Mouse (Mus musculus): ENCODE results near the gene Etv5.
"Not testable (repeated sequence)": the region's sequence is repeated elsewhere in the genome, so short reads cannot be mapped to it uniquely, and the experiment has no call there.

Etv5 gene

DNA sequence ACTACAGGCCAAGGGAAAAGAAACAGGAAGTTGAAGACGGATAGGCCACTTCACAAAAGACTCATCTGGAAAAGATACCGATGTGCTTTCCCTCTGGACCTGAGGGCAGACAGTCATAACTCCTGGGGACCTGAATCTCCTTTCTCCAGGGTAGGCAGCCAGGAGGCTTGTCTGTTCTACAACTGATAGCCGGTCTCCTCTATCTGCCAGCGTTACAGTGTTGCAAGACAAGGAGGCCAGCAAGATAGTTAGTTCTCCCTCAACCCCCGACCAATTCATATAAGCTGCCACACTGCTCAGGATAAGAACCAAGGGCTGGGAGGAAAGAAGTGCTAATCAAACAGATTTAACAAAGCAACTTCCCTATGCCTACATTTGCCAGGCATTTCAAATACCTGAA is 29.5 kb downstream of the Etv5 start:
- POLR2A ChIA-PET = interaction anchor here (0.5 to 22.3 kb wide), 18 partner anchors 10 to 698 kb away, joined by 3 to 941 read pairs (median 22); partner anchors contain the start of gene Etv5 (in 3 of the 4)
- CTCF ChIA-PET = interaction anchor here in 1 of 4 experiments (0.7 kb wide), 1 partner anchor 16 kb away, joined by 5 read pairs; no protein-coding TSS in a partner anchor

DNA sequence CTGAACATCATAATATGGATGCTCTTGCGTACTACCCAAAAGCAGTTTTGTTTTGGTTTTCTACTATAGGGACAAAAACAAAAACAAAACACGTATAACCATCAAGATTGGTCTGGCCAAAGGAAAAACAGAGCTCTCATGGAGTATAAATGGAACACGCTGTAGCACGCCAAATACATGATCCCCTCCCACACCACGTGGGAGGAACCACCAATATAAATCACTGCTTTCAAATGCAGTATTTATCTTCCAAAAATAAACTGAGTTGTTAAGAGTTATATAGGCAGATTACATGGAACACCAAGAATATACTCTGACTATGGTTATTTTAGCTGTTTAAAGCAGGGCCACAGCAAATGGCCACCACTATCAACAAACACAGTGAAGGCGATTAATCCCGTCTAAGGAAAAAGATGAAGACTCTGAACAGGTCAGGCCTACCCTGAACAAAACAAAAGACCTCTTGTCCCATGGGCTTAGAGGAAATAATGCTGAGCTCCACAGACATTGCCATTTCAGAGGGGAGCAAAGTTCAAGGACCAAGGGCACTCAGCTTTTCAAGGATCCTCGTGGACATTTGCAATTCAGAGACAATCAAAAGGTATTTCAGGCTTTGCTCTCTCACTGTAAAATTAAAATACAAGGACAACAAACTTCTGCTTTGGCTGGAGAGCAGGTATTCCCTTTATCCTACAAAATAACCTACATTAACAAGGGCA is 30.7 kb downstream of the Etv5 start:
- ChIA-PET POLR2A (interaction anchor here (0.6 to 22.3 kb wide), 71 partner anchors 9 to 1910 kb away, joined by 3 to 941 read pairs (median 4); partner anchors contain the start of genes Etv5 (in 3 of the 4), Eif2b5 (in 1 of the 4), Ephb3 (in 1 of the 4) and Rfc4 (in 1 of the 4)), CTCF (no interaction called here)

DNA sequence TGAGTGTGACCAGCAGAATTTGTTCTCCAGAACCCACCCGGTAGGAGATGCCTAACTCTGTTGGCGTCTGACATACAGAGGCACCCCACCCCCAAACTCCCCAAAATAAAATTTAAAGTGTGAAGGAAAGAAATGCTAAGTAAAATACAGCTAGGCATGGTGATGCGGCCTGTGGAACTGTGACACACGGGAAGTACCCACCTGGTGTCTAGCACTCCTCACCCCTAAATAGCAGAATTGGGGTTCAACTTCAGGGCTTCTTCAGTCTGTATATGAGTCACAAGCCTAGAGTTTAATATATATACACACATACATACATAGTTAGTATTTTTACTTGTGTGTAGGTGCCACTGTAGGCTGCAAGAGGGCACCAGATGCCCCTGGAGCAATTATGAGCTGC is 32.8 kb downstream of the Etv5 start:
- ChIA-PET POLR2A (interaction anchor here (0.6 to 22.3 kb wide), 45 partner anchors 8 to 702 kb away, joined by 3 to 941 read pairs (median 4); partner anchors contain the start of gene Etv5 (in 3 of the 4)), CTCF (interaction anchor here in 1 of 4 experiments (0.7 kb wide), 1 partner anchor 55 kb away, joined by 4 read pairs; no protein-coding TSS in a partner anchor)

DNA sequence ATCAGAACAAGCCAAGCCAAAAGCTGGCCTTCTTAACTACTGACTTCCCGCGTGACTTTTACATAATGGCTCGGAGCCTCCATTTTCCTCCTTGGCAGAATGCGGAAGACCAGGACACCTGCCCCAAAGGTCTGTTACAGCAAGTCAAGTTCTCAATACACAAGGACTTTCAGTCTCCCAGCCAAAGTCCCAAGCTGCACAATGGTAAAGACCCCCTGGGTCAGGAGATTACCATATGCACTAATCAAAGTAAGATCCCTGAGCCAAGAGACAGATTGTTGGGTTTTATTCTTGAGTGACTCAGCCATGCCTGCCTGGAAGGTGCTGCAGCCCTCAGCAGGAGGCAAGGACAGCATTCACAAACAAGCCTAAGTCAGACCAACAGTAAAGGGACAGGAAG is 33.5 kb downstream of the Etv5 start:
- POLR2A ChIA-PET = interaction anchor here (0.6 to 22.3 kb wide), 56 partner anchors 7 to 703 kb away, joined by 3 to 941 read pairs (median 4); partner anchors contain the start of genes Etv5 (in 3 of the 4) and Tra2b (in 2 of the 4)
- CTCF ChIA-PET = no interaction called here

DNA sequence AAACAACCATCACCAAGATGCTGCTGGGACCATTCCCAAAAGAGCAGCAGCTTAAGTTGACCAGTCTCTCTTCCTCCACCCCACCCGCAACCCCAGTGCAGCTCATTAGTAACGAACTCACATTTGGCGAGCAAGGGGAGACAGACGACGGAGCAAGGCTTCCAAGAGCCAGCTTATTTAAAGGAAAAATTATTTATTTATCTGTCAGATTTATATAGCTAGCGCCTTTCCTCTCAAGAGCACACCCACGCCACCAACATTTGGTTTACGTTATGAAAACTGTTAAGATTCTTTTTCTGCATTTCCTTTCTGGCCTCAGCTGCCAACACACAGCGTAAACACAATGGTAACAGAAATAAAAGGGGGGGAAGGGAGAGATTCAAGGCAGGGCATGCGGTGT is 34.0 kb downstream of the Etv5 start:
- POLR2A ChIA-PET = interaction anchor here (0.6 to 22.3 kb wide), 46 partner anchors 6 to 696 kb away, joined by 3 to 941 read pairs (median 6); partner anchors contain the start of genes Etv5 (in 3 of the 4) and Tra2b (in 2 of the 4)
- CTCF ChIA-PET = interaction anchor here in 1 of 4 experiments (0.5 kb wide), 1 partner anchor 144 kb away, joined by 3 read pairs; no protein-coding TSS in a partner anchor

DNA sequence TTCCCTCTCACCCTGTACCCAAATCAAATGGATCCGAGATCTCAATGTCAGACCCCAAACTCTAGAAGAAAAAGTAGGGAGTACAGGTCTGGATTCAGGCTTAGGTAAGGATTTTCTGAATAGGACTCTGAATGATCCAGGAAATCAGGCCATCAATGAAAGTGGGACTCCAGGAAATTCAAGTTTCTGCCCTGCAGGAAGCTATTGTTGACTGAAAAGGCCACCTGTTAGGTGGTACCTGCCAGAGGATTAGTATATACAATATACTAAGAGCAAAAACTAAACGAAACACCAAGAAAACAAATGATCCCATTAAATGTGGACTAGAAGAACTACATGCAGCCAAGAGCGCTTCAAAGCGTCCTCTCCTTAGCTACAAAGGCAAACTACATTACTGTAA is 35.8 kb downstream of the Etv5 start:
- ChIA-PET POLR2A (interaction anchor here (0.6 to 22.3 kb wide), 39 partner anchors 8 to 704 kb away, joined by 3 to 941 read pairs (median 7); partner anchors contain the start of genes Etv5 (in 3 of the 4), Eif4a2 (in 1 of the 4) and Tra2b (in 1 of the 4)), CTCF (interaction anchor here in 1 of 4 experiments (0.6 to 1.3 kb wide), 2 partner anchors 35 to 145 kb away, joined by 3 read pairs; no protein-coding TSS in a partner anchor)

DNA sequence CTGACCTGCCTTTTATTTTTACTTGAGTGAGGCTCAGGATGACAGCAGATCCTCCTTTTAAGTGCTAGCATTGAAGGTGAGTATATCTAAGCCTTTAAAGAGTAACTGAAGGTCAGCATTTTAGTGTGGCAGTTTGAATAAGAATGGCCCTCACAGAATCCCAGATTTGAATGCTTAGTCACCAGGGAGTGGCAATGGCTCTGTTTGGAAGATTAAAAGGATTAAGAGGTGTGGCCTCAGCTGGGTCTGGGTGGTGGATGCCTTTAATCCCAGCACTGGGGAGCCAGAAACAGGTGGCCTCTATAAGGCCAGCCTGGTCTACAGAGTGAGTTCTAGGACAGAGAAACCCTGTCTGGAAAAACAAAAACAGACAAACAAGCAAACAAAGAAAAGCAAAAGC is 36.9 kb downstream of the Etv5 start:
- ChIA-PET CTCF (interaction anchor here in 2 of 4 experiments (0.6 to 0.8 kb wide), 4 partner anchors 10 to 701 kb away, joined by 3 to 21 read pairs (median 7); no protein-coding TSS in a partner anchor), POLR2A (interaction anchor here (0.6 to 22.3 kb wide), 40 partner anchors 9 to 1204 kb away, joined by 3 to 941 read pairs (median 8); partner anchors contain the start of genes Etv5 (in 3 of the 4) and Eif4a2 (in 2 of the 4))

DNA sequence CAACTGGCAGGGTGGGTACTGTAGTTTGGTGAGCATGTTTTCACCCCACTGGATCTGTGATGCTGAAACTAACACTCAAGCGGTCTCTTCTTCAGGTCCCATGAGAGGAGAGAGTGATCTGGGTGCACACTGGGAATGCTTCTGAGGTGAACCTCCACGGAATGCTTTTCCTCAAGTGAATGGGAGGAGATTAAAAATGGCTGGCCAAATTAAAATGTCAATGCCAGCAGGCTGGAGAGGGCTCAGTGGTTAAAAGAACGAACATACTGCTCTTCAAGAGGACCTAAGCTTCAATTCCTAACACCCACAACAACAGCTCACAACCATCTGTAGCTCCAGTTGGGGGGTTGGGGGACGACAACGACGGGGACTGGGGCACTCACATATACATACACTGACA is 39.3 kb downstream of the Etv5 start:
- ChIA-PET POLR2A (interaction anchor here (0.5 to 16.6 kb wide), 61 partner anchors 9 to 707 kb away, joined by 3 to 533 read pairs (median 5); partner anchors contain the start of genes Etv5 (in 4 of the 4) and Eif4a2 (in 1 of the 4)), CTCF (interaction anchor here in 2 of 4 experiments (0.9 to 1.2 kb wide), 3 partner anchors 12 to 40 kb away, joined by 3 to 9 read pairs (median 4); partner anchors contain the start of gene Etv5 (in 1 of the 2))

DNA sequence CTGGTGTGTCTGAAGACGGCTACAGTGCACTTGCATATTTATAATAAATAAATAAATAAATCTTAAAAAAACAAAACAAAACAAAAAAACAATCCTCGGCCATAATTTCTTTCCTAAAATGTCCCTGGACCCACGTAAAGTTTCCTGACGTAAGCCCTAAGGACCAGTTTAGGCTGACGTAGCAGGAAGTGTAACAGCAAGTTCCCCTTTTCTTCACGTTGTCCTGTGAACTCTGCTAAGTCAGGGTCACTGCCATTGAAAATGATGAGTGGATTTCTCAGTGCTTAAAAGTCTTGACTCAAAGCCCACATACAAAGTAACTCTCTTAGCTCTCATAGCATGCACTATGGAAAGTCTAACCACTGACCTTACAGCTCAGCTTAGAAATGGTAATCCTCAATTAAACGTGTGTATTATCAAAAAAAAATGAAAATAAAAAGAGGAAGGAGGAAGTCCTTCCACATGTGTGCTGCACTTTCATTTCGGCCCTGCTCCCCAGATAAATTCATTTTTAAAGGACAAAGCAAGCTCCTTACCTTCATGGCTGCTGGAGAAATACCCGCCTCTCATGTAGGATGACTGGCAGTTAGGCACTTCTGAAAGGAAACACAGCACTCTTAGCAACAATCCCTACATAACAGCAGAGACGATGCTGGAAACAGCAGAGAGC is 40.6 kb downstream of the Etv5 start:
- ChIA-PET POLR2A (interaction anchor here (0.6 to 16.6 kb wide), 44 partner anchors 9 to 709 kb away, joined by 3 to 533 read pairs (median 6); partner anchors contain the start of genes Etv5 (in 4 of the 4) and Eif4a2 (in 1 of the 4)), CTCF (interaction anchor here in 1 of 4 experiments (0.9 kb wide), 1 partner anchor 14 kb away, joined by 4 read pairs; no protein-coding TSS in a partner anchor)

DNA sequence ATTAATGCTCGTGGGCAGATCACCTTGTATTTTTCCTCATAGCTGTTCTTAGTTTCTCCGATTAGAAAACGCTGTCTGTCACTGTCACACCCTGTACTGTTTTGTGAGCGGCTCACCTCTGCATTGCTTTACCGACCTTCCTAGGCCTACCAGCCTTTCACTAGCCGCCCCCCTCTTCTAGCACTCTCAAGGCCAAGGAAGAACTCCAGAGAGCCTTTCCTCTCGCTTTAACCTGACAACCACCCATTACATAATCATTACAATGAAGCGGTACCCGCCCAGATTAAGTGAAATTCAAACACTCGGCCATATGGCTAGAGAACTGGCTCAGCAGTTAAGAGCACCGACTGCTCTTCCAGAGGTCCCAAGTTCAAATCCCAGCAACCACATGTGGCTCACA is 41.2 kb downstream of the Etv5 start:
- POLR2A ChIA-PET = interaction anchor here (0.5 to 16.6 kb wide), 20 partner anchors 9 to 150 kb away, joined by 3 to 533 read pairs (median 12); partner anchors contain the start of gene Etv5 (in 3 of the 4)
- CTCF ChIA-PET = no interaction called here

DNA sequence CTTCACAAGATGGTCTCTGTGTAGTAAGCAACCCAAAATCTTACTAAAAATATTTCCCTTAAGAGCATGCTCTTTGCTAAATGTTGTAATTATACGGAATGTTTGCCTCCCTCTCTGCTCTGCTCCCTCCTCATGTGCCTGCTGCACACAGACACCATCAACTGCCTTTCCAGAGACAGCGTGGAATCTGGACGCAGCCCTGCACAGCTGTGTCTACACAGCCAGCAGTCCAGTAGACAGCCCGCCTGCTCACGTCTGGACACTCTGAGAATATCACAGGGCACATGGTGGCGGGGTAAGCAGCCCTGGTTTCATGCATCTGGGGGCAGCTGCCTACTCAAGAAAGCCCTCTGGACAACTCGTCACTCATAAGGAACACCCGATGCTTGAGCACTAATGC is 43.1 kb downstream of the Etv5 start:
- CTCF ChIA-PET = interaction anchor here in 2 of 4 experiments (0.6 kb wide), 2 partner anchors 411 to 578 kb away, joined by 3 to 4 read pairs; no protein-coding TSS in a partner anchor
- POLR2A ChIA-PET = interaction anchor here in 3 of 4 experiments (0.6 to 16.6 kb wide), 21 partner anchors 10 to 1727 kb away, joined by 3 to 533 read pairs (median 5); partner anchors contain the start of gene Etv5 (in 1 of the 3)

DNA sequence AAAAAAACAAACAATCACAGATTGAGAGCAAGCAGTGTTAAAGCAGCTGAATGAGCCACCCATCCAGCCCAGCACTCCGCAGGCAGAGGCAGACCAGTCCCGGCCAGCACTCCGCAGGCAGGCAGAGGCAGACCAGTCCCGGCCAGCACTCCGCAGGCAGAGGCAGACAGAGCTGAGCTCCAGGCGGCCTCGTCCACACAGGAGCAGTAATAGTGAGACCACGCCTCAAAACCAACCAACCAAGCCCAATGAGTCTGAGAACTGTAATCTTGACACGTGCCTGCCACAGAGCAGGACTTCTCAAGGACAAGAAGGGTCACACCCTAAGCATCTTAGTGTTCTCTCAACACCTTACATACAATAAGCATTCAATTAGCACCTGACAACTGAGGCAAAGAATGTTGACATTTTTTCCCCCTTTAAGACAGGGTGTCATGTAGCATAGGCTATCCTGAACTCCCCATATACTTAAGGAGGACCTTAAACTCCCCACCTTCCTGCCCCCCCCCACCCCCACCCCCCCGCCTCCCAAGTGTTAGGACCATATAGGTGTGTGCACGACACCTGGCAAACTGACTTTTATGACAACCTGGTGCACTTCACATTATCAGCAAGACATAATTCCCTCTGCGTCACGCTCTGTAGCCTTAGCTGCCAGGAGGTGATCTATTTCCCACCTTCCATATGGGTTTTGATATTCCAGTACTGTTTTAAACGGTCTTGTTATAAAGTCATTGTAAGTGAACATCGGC is 44.2 kb downstream of the Etv5 start:
- ChIA-PET CTCF (interaction anchor here (0.6 to 1.1 kb wide), 4 partner anchors 17 to 157 kb away, joined by 3 to 4 read pairs (median 4); no protein-coding TSS in a partner anchor), POLR2A (interaction anchor here in 3 of 4 experiments (0.7 to 16.6 kb wide), 40 partner anchors 9 to 169 kb away, joined by 3 to 533 read pairs (median 4); partner anchors contain the start of genes Etv5 (in 3 of the 3) and Tra2b (in 1 of the 3))

DNA sequence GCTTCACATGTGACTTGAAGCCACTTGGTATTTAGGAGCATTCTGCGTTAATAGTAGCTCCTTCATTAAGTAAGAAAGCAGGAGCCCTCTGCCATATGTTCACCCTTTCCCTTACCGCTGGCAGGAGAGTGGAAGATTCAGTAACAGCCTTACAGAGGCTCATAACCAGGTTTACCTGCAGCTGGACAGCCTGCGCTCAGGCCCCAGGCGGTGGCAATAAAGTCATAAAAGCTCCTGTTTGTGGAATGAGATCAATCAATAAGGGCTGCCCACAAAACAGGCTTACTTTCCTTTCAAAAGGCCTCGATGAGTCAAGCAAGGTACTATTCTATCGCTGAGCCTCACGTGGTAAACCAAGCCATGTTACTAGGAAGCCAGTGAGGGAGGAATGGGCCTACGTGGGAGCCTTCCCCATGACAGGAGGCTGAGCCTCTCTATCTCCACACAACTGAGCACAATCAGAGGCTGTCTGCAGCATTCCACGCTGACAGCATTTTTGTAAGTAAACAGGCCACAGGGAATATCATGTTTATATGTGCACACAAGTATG is 49.1 kb downstream of the Etv5 start:
- POLR2A ChIA-PET = interaction anchor here (0.6 to 16.6 kb wide), 26 partner anchors 9 to 218 kb away, joined by 3 to 533 read pairs (median 9); partner anchors contain the start of gene Etv5 (in 2 of the 4)
- CTCF ChIA-PET = interaction anchor here in 1 of 4 experiments (1.1 kb wide), 1 partner anchor 79 kb away, joined by 3 read pairs; no protein-coding TSS in a partner anchor

DNA sequence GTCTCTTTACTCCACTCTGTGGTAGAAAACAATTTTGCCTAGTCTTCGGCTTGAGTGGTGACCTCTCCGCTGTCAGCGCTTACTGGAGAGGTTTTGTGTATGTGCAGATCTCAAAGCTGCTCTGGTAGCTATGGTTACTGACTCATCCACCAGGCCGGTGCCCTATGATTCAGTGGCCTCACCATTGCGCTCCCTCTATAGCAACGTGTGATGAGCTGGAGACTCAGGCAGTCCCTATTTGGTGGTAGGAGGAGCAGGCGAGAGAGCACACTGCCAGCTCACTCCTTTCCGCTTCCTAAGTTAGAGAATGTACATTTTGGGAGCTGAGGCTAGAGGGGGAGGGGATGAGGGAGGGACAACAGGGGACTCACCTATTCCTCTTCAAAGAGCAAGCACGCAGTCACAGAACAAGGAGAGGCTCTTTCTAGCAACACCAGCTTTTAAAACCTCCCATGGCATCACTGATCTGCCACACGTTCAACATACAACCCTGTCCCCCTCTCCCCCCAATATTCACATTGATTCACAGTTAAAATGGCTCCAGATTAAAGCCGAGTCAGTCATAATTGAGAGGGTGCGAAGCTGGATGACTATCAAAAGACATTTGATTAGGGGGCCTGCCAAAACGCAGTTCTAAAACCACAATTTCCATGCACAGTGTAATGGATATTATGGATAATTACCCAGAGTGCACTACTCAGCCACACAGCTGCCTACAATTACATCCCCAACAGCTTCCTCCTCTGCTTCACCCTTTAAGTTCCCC is 50.2 kb downstream of the Etv5 start:
- ChIA-PET CTCF (interaction anchor here in 2 of 4 experiments (0.6 to 1.1 kb wide), 3 partner anchors 15 to 157 kb away, joined by 3 to 10 read pairs (median 3); no protein-coding TSS in a partner anchor), POLR2A (interaction anchor here (0.5 to 16.6 kb wide), 47 partner anchors 8 to 1003 kb away, joined by 3 to 533 read pairs (median 5); partner anchors contain the start of gene Etv5 (in 3 of the 4))

DNA sequence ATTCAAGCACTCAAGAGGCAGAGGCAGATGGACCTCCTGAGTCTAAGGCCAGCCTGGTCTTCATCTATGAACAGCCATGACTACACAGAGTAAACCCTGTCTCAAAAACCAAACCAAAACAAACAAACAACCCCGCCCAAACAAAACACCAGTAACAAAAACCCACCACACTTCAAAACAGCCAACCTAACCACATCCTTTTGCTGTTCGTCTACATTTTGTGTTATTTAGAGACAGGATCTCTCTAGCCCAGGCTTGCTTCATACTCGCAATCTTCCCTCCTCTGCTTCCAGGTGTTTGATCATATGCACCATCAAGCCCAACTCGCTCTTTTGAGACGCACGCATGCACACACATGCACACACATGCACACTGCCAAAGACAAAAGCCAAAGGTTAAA is 51.8 kb downstream of the Etv5 start:
- POLR2A ChIA-PET = interaction anchor here in 2 of 4 experiments (0.8 to 16.6 kb wide), 7 partner anchors 9 to 122 kb away, joined by 3 to 533 read pairs (median 11); partner anchors contain the start of gene Tra2b (in 1 of the 2)
- CTCF ChIA-PET = interaction anchor here in 1 of 4 experiments (0.6 kb wide), 1 partner anchor 1770 kb away, joined by 3 read pairs; no protein-coding TSS in a partner anchor

DNA sequence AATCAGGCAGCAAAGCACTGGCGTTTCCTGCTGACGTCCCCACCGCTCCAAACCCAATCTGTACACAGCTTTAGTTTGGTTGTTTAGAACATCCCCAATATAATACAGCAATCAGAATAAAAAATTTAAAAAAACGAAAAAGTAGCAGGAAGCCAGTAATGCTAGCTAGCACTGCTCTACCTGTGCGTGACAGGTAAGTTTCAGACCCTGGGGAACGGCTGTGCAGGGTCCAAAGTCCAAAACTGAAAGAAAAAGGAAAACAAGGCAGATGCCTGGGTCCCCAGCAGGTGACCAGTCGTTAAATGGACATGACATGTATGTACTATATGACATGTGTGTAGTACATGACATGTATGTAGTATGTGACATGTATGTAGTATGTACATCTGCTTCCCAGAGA is 57.5 kb downstream of the Etv5 start:
- POLR2A ChIA-PET = interaction anchor here in 2 of 4 experiments (1.1 to 5.8 kb wide), 3 partner anchors 7 to 24 kb away, joined by 4 to 40 read pairs (median 4); no protein-coding TSS in a partner anchor
- CTCF ChIA-PET = not testable (repeated sequence)

Data from embryonic stem cell, embryonic (primary cell).